Mouse (Mus musculus) activated CD4-positive, CD25-positive, alpha-beta regulatory T cell (primary cell): ENCODE results near the gene 1700001P01Rik. TPM values are rescaled to one million over a fixed set of nuclear protein-coding genes. Genes with fewer than 3 reads are reported as not detected.

Source experiments
- polyA plus RNA-seq, 2 experiments: library from polyadenylated mRNA; unstranded; fragments of 100-300 nt; shearing (Covaris generic); gene quantifications; one replicate each; pipeline ENCODE4 v1.2.1; 2017

Gene 1700001P01Rik
- not detected for polyA plus RNA-seq

DNA sequence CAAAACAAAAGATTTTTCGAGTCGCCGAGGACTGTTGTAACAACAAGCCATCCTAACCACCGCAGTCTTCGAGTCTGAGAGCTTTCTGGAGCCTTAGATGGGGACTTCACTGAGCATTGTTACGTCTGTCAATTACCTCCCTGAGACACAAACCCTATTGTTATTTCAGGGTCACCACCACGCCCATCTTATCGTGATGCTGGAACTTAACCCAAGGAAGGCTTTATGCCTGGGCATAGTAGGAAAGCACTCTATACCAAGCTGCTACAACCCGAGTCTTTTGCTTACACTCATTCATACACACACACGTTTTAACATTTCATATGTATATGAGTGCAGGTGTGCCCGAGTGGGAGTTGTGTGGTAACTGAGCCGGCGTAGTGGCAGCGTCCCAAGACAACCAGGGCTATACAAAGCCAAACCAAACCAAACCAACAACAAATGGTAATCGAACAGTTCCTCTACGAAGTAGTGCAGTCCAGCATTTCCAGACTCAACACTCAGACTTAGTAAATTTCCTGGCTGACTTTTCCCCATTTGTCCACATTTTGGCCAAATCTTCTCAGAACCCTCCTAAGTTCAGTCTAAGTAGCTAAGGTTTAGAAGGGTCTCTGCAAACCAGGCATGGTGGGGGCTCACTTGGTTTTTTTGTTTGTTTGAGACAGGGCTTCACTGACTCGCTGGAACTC, at the start of gene 1700001P01Rik:
Gene 1700001P01Rik (minus strand): TSS at position 111 of the 689 bp plus-strand sequence.

DNA sequence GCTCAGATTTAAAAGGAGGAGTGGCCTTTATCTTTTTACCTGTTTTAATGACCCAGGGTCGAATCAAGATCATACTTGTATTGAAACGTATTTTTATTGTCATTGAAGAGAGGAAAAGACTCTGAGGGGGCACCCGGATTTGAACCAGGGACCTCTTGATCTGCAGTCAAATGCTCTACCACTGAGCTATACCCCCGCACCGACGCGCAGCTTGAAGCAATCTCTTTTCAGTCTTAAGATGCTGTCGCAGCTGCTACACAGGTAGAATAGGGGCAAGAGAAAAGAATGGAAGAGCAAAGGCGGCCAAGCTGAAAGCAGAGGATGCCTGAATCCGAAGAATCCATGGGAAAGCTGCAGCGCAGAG, 23.0 kb upstream of the 1700001P01Rik start, which contains the start of gene Lasp1:
Gene Lasp1 (plus strand): TSS at position 219 of the 364 bp plus-strand sequence.

DNA sequence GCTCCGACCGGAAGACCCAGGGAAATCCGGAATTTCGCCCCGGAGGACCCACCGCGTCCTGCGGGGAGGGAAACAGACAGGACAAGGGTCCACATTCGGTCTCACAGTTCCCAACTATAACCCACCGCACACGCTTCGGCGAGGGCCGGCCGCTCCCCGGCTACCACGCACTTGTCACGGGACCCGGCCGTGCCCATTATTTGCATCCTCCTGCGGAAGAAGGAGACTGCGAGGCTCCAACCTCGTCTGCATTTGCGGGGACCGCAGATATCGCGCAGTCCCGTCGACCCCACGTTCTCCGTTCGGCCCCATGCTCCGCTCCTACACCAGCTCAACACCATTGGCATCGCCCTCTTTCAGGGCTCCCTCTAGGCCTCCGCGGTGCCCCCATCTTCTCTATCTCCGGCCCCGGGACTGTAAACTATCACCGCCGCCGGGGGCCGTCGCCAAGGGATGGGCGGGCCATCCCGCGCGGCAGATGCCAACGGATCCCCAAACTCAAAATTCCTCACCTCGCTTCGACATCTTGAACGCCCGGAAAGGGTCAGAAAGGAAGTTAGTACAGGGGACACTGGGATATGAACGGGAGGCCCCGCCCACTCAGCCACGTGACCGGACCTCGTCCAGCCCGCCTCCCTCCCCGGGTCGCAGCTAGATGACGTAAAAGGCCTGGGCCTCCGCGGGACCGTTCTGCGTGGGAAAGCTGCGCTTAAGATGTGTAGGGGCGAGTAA, 6.3 kb upstream of the 1700001P01Rik start, which contains the start of gene Rpl23:
Gene Rpl23 (minus strand): TSS at position 606 of the 732 bp plus-strand sequence.

DNA sequence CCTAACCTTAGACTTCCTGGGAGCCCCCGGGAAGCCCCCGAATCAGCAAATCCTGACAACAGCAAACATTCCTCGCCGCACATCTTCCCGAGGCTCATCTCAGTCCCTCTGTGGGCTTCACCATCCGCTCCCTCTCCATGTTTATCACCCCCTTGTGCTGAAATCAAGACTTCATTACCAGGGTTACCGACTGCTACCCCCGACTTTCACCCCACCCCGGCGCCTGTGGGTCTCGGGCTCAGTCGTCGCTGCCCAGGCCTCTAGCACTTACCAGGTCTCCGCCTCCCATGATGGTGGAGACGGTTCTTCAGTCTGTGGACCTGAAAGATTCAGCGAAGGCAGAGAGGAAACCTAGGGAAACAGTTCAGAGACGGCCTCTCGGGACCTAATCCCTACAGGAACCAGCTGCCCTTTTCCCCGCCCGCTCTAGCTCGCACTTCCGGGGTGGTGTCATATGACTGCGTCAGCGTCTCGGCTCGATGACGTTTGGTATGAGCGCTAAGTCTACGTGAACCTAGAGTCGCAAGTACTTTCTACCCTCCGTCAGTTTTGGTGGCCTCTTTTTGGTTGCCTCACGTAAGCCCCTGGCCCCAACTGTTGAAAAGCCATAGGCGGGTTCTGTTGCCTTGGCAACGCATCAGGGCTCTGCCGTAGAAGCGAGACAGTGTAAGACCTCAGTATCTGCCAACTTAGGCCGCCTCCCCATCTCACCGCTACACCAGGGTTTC, 9.4 kb downstream of the 1700001P01Rik start, which contains the start of gene Cwc25:
Gene Cwc25 (minus strand): TSS at position 403 of the 728 bp plus-strand sequence.

DNA sequence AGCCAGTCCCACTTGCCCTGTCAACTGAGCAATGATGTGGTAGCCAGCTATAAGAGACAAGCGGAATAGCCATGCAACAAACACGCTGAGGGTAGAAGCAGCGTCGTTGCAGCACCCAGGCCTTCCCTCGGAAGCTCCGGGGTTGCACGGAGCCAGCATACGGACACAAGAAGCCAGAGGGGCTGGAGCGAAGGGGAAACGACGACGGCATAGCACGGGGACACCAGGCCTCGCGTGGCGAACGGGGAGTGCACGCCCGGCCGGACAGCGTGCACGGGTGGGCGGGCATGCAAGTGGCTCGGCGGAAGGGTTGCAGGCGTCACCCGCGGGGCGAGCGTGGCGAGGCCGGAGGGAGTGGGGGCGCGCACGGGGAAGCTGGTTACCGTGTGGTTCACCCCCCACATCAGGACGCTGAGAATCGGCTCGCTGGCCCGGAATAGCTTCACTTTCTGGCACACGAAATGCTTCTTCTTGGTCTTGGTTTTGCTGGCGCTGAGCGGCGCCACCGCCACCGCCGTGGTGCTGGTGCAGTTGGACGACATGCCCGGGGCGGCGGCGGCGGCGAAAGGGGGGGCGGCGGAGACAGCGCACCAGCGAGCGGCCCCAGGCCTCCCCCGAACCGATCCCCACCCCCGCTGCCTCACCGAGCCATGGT, 31.5 kb downstream of the 1700001P01Rik start, which contains the start of gene Pip4k2b:
Gene Pip4k2b (minus strand): TSS at position 642 of the 655 bp plus-strand sequence.

Other genes with a start within 250 kb of the 1700001P01Rik start
- under 1 TPM in 1 of 2 experiments, not detected in 1; 0.05 TPM for gene Srcin1, start 199.7 kb downstream of the 1700001P01Rik start, polyA plus RNA-seq
- 1 to 10 TPM; 8.9 to 9.1 TPM for gene Epop, start 146.2 kb downstream of the 1700001P01Rik start, polyA plus RNA-seq
- gene Mllt6, start 112.5 kb downstream of the 1700001P01Rik start, polyA plus RNA-seq, result 10 to 100 TPM; 15.9 to 17.1 TPM
- gene Cisd3, start 90.1 kb downstream of the 1700001P01Rik start, polyA plus RNA-seq, result 100 to 1,000 TPM in 1 of 2 experiments, 10 to 100 TPM in 1; 92.2 to 123 TPM
- gene Pcgf2, start 75.4 kb downstream of the 1700001P01Rik start, polyA plus RNA-seq, result 1 to 10 TPM; 1.2 to 3.7 TPM
- gene Psmb3, start 72.5 kb downstream of the 1700001P01Rik start, polyA plus RNA-seq, result 100 to 1,000 TPM; 475 to 485 TPM
- 1 to 10 TPM; 1.5 to 4.1 TPM for gene Pip4k2b, start 31.2 kb downstream of the 1700001P01Rik start, polyA plus RNA-seq
- gene Cwc25, start 9.4 kb downstream of the 1700001P01Rik start, polyA plus RNA-seq, result 10 to 100 TPM; 16.0 to 24.9 TPM
- 100 to 1,000 TPM; 356 to 584 TPM for gene Rpl23, start 6.5 kb upstream of the 1700001P01Rik start, polyA plus RNA-seq
- gene Lasp1, start 23.1 kb upstream of the 1700001P01Rik start, polyA plus RNA-seq, result 100 to 1,000 TPM; 135 to 219 TPM
- 1 to 10 TPM; 1.4 TPM for gene B230217C12Rik, start 64.9 kb upstream of the 1700001P01Rik start, polyA plus RNA-seq
- under 1 TPM; 0.61 to 0.85 TPM for gene Fbxo47, start 108.2 kb upstream of the 1700001P01Rik start, polyA plus RNA-seq
- gene Plxdc1, start 210.5 kb upstream of the 1700001P01Rik start, polyA plus RNA-seq, result 10 to 100 TPM in 1 of 2 experiments, 1 to 10 TPM in 1; 3.7 to 17.8 TPM
- 100 to 1,000 TPM in 1 of 2 experiments, 10 to 100 TPM in 1; 79.5 to 139 TPM for gene Arl5c, start 220.3 kb upstream of the 1700001P01Rik start, polyA plus RNA-seq
- gene Cacnb1, start 247.1 kb upstream of the 1700001P01Rik start, polyA plus RNA-seq, result 10 to 100 TPM in 1 of 2 experiments, 1 to 10 TPM in 1; 9.8 to 19.5 TPM